Mouse (Mus musculus): ENCODE measurements around the gene 1700014D04Rik. TPM values are rescaled to one million over a fixed set of nuclear protein-coding genes. Genes with fewer than 3 reads are reported as not detected.

1700014D04Rik gene
- polyA plus RNA-seq, 1 experiment from 2014 or later: not detected

GRCm38 (mm10) chr13:59770847-59771246 is 24.3 kb upstream of the 1700014D04Rik start:
- Histone ChIP-seq H3K9ac (replicated peaks; ENCODE audit: low read length) (peak overlapping the region; percentile 72; the same call in 1 of the 2 replicates), H3K4me3 (ENCODE audit: low read depth, low read length) (peak overlapping the region; percentile 83), H3K27ac (replicated peaks; ENCODE audit: low read depth, low read length) (peak overlapping the region; percentile 92; the same call in 1 of the 2 replicates), H3K4me2 (ENCODE audit: low read depth, low read length) (no peak overlapping the region), H3K36me3 (replicated peaks; ENCODE audit: control insufficient read depth, insufficient read depth, low read depth, low read length) (no peaks in the 10 kb centered on the region; the same call in 1 of the 2 replicates), H3K4me1 (ENCODE audit: control insufficient read depth, insufficient read depth, low read length) (no peaks in the 10 kb centered on the region; the same call in 1 of the 2 replicates), H3K27me3 (ENCODE audit: control insufficient read depth, insufficient read depth, low read length) (no peaks in the 10 kb centered on the region), H3K9me3 (replicated peaks; ENCODE audit: control insufficient read depth, low read length) (no peaks in the 10 kb centered on the region)
- WGBS: 73% methylated on average over 9 of the region's 9 CpGs
- no peak for ATAC-seq (replicated peaks; ENCODE audit: insufficient number of reproducible peaks, low FRiP score, low TSS enrichment, low read depth)
- no peak for DNase-seq (ENCODE audit: low spot score)

- DNase-seq (ENCODE audit: low spot score) (peak; percentile 92), ATAC-seq (replicated peaks; ENCODE audit: insufficient number of reproducible peaks, low FRiP score, low TSS enrichment, low read depth) (peak; percentile 86)
- no peaks in the 10 kb centered on the region; the same call in 1 of the 2 replicates for H3K36me3 ChIP-seq (replicated peaks; ENCODE audit: control insufficient read depth, insufficient read depth, low read depth, low read length)
- no peaks in the 10 kb centered on the region for H3K27me3 ChIP-seq (ENCODE audit: control insufficient read depth, insufficient read depth, low read length)
- H3K9me3 ChIP-seq (replicated peaks; ENCODE audit: control insufficient read depth, low read length): no peaks in the 10 kb centered on the region
- H3K4me3 ChIP-seq (ENCODE audit: low read depth, low read length): peak overlapping the region; percentile 83
- H3K27ac ChIP-seq (replicated peaks; ENCODE audit: low read depth, low read length): peak overlapping the region; percentile 92
- under 1% methylated on average over 28 of the region's 28 CpGs for WGBS
- H3K4me2 ChIP-seq (ENCODE audit: low read depth, low read length): peak overlapping the region; percentile 73
- H3K4me1 ChIP-seq (ENCODE audit: control insufficient read depth, insufficient read depth, low read length): no peaks in the 10 kb centered on the region; the same call in 1 of the 2 replicates
- H3K9ac ChIP-seq (replicated peaks; ENCODE audit: low read length): peak overlapping the region; percentile 72
Observed at GRCm38 (mm10) chr13:59770164-59770562, 23.6 kb upstream of the 1700014D04Rik start.

- DNase-seq (ENCODE audit: low spot score): peak; percentile 98
- H3K4me1 ChIP-seq (ENCODE audit: control insufficient read depth, insufficient read depth, low read length): no peaks in the 10 kb centered on the region; the same call in 1 of the 2 replicates
- H3K9ac ChIP-seq (replicated peaks; ENCODE audit: low read length): peak within 1 kb of the TSS; percentile 85
- H3K4me2 ChIP-seq (ENCODE audit: low read depth, low read length): peak within 1 kb of the TSS; percentile 74
- no peaks in the 10 kb centered on the region; the same call in 1 of the 2 replicates for H3K36me3 ChIP-seq (replicated peaks; ENCODE audit: control insufficient read depth, insufficient read depth, low read depth, low read length)
- H3K27me3 ChIP-seq (ENCODE audit: control insufficient read depth, insufficient read depth, low read length): no peaks in the 10 kb centered on the region
- WGBS: under 1% methylated on average over 86 of the region's 91 CpGs
- H3K27ac ChIP-seq (replicated peaks; ENCODE audit: low read depth, low read length): peak within 1 kb of the TSS; percentile 92
- peak; percentile 97 for ATAC-seq (replicated peaks; ENCODE audit: insufficient number of reproducible peaks, low FRiP score, low TSS enrichment, low read depth)
- H3K4me3 ChIP-seq (ENCODE audit: low read depth, low read length): peak within 1 kb of the TSS; percentile 83
- H3K9me3 ChIP-seq (replicated peaks; ENCODE audit: control insufficient read depth, low read length): no peaks in the 10 kb centered on the region
Observed at GRCm38 (mm10) chr13:59769296-59770163, 23.0 kb upstream of the 1700014D04Rik start, which contains the start of gene Isca1. Gene Isca1 (minus strand): TSS chr13:59769810.

- Histone ChIP-seq H3K27me3 (ENCODE audit: control insufficient read depth, insufficient read depth, low read length) (no peaks in the 10 kb centered on the region), H3K36me3 (replicated peaks; ENCODE audit: control insufficient read depth, insufficient read depth, low read depth, low read length) (no peaks in the 10 kb centered on the region), H3K9me3 (replicated peaks; ENCODE audit: control insufficient read depth, low read length) (no peaks in the 10 kb centered on the region), H3K4me3 (ENCODE audit: low read depth, low read length) (peak overlapping the region; percentile 83), H3K9ac (replicated peaks; ENCODE audit: low read length) (peak overlapping the region; percentile 37), H3K4me1 (ENCODE audit: control insufficient read depth, insufficient read depth, low read length) (no peaks in the 10 kb centered on the region; the same call in 1 of the 2 replicates), H3K4me2 (ENCODE audit: low read depth, low read length) (peak overlapping the region; percentile 74), H3K27ac (replicated peaks; ENCODE audit: low read depth, low read length) (no peak overlapping the region)
- no peak for DNase-seq (ENCODE audit: low spot score)
- no peak for ATAC-seq (replicated peaks; ENCODE audit: insufficient number of reproducible peaks, low FRiP score, low TSS enrichment, low read depth)
- 49% methylated on average over 13 of the region's 13 CpGs for WGBS
Observed at GRCm38 (mm10) chr13:59768531-59768930, 22.0 kb upstream of the 1700014D04Rik start.

- no peaks in the 10 kb centered on the region for H3K36me3 ChIP-seq (replicated peaks; ENCODE audit: control insufficient read depth, insufficient read depth, low read depth, low read length)
- H3K27me3 ChIP-seq (ENCODE audit: control insufficient read depth, insufficient read depth, low read length): no peaks in the 10 kb centered on the region
- WGBS: 84% methylated on average over 11 of the region's 11 CpGs
- no peak overlapping the region for H3K4me3 ChIP-seq (ENCODE audit: low read depth, low read length)
- H3K27ac ChIP-seq (replicated peaks; ENCODE audit: low read depth, low read length): no peak overlapping the region
- ATAC-seq (replicated peaks; ENCODE audit: insufficient number of reproducible peaks, low FRiP score, low TSS enrichment, low read depth) (no peak), DNase-seq (ENCODE audit: low spot score) (no peak)
- H3K9me3 ChIP-seq (replicated peaks; ENCODE audit: control insufficient read depth, low read length): no peaks in the 10 kb centered on the region
- H3K4me1 ChIP-seq (ENCODE audit: control insufficient read depth, insufficient read depth, low read length): no peaks in the 10 kb centered on the region; the same call in 1 of the 2 replicates
- H3K9ac ChIP-seq (replicated peaks; ENCODE audit: low read length): no peak overlapping the region; the same call in 1 of the 2 replicates
- no peak overlapping the region; the same call in 1 of the 2 replicates for H3K4me2 ChIP-seq (ENCODE audit: low read depth, low read length)
Observed at GRCm38 (mm10) chr13:59766786-59767515, 20.4 kb upstream of the 1700014D04Rik start.

GRCm38 (mm10) chr13:59762791-59763190 is 16.2 kb upstream of the 1700014D04Rik start:
- Histone ChIP-seq H3K36me3 (replicated peaks; ENCODE audit: control insufficient read depth, insufficient read depth, low read depth, low read length) (no peaks in the 10 kb centered on the region; the same call in none of the 2 replicates), H3K4me1 (ENCODE audit: control insufficient read depth, insufficient read depth, low read length) (no peaks in the 10 kb centered on the region), H3K27me3 (ENCODE audit: control insufficient read depth, insufficient read depth, low read length) (no peaks in the 10 kb centered on the region), H3K4me2 (ENCODE audit: low read depth, low read length) (no peak overlapping the region), H3K9ac (replicated peaks; ENCODE audit: low read length) (no peak overlapping the region), H3K4me3 (ENCODE audit: low read depth, low read length) (no peak overlapping the region), H3K9me3 (replicated peaks; ENCODE audit: control insufficient read depth, low read length) (no peaks in the 10 kb centered on the region), H3K27ac (replicated peaks; ENCODE audit: low read depth, low read length) (no peak overlapping the region)
- WGBS: 91% methylated on average over 7 of the region's 7 CpGs
- DNase-seq (ENCODE audit: low spot score) (no peak), ATAC-seq (replicated peaks; ENCODE audit: insufficient number of reproducible peaks, low FRiP score, low TSS enrichment, low read depth) (no peak)

- H3K27me3 ChIP-seq (ENCODE audit: control insufficient read depth, insufficient read depth, low read length): no peaks in the 10 kb centered on the region
- DNase-seq (ENCODE audit: low spot score): no peak
- H3K27ac ChIP-seq (replicated peaks; ENCODE audit: low read depth, low read length): no peak overlapping the region
- no peaks in the 10 kb centered on the region for H3K9me3 ChIP-seq (replicated peaks; ENCODE audit: control insufficient read depth, low read length)
- ATAC-seq (replicated peaks; ENCODE audit: insufficient number of reproducible peaks, low FRiP score, low TSS enrichment, low read depth): no peak
- H3K9ac ChIP-seq (replicated peaks; ENCODE audit: low read length): no peak overlapping the region
- H3K4me1 ChIP-seq (ENCODE audit: control insufficient read depth, insufficient read depth, low read length): no peaks in the 10 kb centered on the region
- no peaks in the 10 kb centered on the region; the same call in none of the 2 replicates for H3K36me3 ChIP-seq (replicated peaks; ENCODE audit: control insufficient read depth, insufficient read depth, low read depth, low read length)
- 90% methylated on average over 7 of the region's 7 CpGs for WGBS
- H3K4me2 ChIP-seq (ENCODE audit: low read depth, low read length): no peak overlapping the region
- H3K4me3 ChIP-seq (ENCODE audit: low read depth, low read length): no peak overlapping the region
Observed at GRCm38 (mm10) chr13:59756906-59757305, 10.4 kb upstream of the 1700014D04Rik start.

Measured in embryonic facial prominence, embryonic 11.5 days (tissue).